Mouse (Mus musculus) gastrocnemius, adult 2 months (tissue): Measurements from ENCODE around the gene Mettl1. TPM values are rescaled to one million over a fixed set of nuclear protein-coding genes. Genes with fewer than 3 reads are reported as not detected.

Experiments
- DNase-seq: peaks from one replicate; pipeline ENCODE4 v3.0.0; 2022
- H3K27ac ChIP-seq: fragments of 200-600 bp; 2 replicates; pipeline ENCODE4 v1.8.1; 2022; ENCODE audit warnings: mild to moderate bottlenecking
- H3K4me3 ChIP-seq: fragments of 200-600 bp; 2 replicates; pipeline ENCODE4 v1.8.1; 2022; ENCODE audit warnings: mild to moderate bottlenecking, moderate library complexity
- CTCF ChIP-seq: fragments of 200-600 bp; IDR thresholded peaks from 2 replicates; pipeline ENCODE4 v1.8.1; 2022; ENCODE audit warnings: antibody characterized with exemption, mild to moderate bottlenecking, moderate library complexity
- intact Hi-C: fragments of 180-260 bp; cut with DNase I; formaldehyde crosslinking; loops from one replicate; pipeline ENCODE4 v1.15.1; 2025
- total RNA-seq, 2 experiments: library from RNA; stranded (reverse); gene quantifications; 2 replicates each; pipeline ENCODE4 v1.2.3; 2021

Mettl1 gene
- total RNA-seq, 2 experiments from 2014 or later: 9.5 to 10.5 TPM

- TF ChIP-seq CTCF: no peak
- no peak overlapping the region for H3K4me3 ChIP-seq
- no peak overlapping the region for H3K27ac ChIP-seq
- intact Hi-C loops: loop anchor here (10.0 kb wide), 1 partner anchor 601 kb away; no protein-coding TSS in a partner anchor
- no peak for DNase-seq
Observed at GRCm38 (mm10) chr10:127073981-127074380, 32.8 kb downstream of the Mettl1 start.

GRCm38 (mm10) chr10:127075080-127075479 lies 33.9 kb downstream of the Mettl1 start, which contains the start of gene Agap2:
TSS of gene Agap2 (plus strand) at chr10:127075284.
- DNase-seq: no peak
- intact Hi-C loops: loop anchor here (10.0 kb wide), 1 partner anchor 600 kb away; no protein-coding TSS in a partner anchor

GRCm38 (mm10) chr10:127075651-127076050 lies 34.4 kb downstream of the Mettl1 start:
- intact Hi-C loops: loop anchor here (10.0 kb wide), 1 partner anchor 599 kb away; no protein-coding TSS in a partner anchor
- no peak for TF ChIP-seq CTCF
- Histone ChIP-seq H3K27ac (no peak overlapping the region), H3K4me3 (no peak overlapping the region)
- DNase-seq: peak; percentile 10

More at GRCm38 (mm10) chr10:127075080-127075479, 33.9 kb downstream of the Mettl1 start, which contains the start of gene Agap2:
- Histone ChIP-seq H3K27ac (no peak within 1 kb of the TSS), H3K4me3 (no peak within 1 kb of the TSS)
- TF ChIP-seq CTCF: no peak

GRCm38 (mm10) chr10:127076082-127076481 lies 34.9 kb downstream of the Mettl1 start:
- peak; percentile 15 for DNase-seq
- TF ChIP-seq CTCF: no peak
- intact Hi-C loops: loop anchor here (10.0 kb wide), 1 partner anchor 599 kb away; no protein-coding TSS in a partner anchor
- Histone ChIP-seq H3K27ac (no peak overlapping the region), H3K4me3 (no peak overlapping the region)

GRCm38 (mm10) chr10:127077515-127077914 lies 36.3 kb downstream of the Mettl1 start:
- no peak overlapping the region for H3K27ac ChIP-seq
- TF ChIP-seq CTCF: no peak
- intact Hi-C loops: loop anchor here (10.0 kb wide), 1 partner anchor 597 kb away; no protein-coding TSS in a partner anchor
- no peak for DNase-seq
- H3K4me3 ChIP-seq: no peak overlapping the region

- DNase-seq: no peak
- peak overlapping the region; percentile 41; the same call in 1 of the 2 replicates for H3K27ac ChIP-seq
- peak overlapping the region; percentile 71 for H3K4me3 ChIP-seq
- intact Hi-C loops: loop anchor here (10.0 kb wide), 1 partner anchor 597 kb away; no protein-coding TSS in a partner anchor
- TF ChIP-seq CTCF: no peak
Observed at GRCm38 (mm10) chr10:127078001-127078676, 36.9 kb downstream of the Mettl1 start.

- intact Hi-C loops: loop anchor here (10.0 kb wide), 1 partner anchor 596 kb away; no protein-coding TSS in a partner anchor
- no peak for DNase-seq
- no peak for TF ChIP-seq CTCF
- Histone ChIP-seq H3K27ac (peak overlapping the region; percentile 58), H3K4me3 (peak overlapping the region; percentile 71)
Observed at GRCm38 (mm10) chr10:127078677-127079575, 37.7 kb downstream of the Mettl1 start.

GRCm38 (mm10) chr10:127079665-127080391 lies 38.6 kb downstream of the Mettl1 start:
- DNase-seq: no peak
- TF ChIP-seq CTCF: peak; percentile 46
- intact Hi-C loops: loop anchor here (10.0 kb wide), 1 partner anchor 595 kb away; no protein-coding TSS in a partner anchor
- H3K4me3 ChIP-seq: peak overlapping the region; percentile 71
- peak overlapping the region; percentile 58 for H3K27ac ChIP-seq

GRCm38 (mm10) chr10:127080901-127081780 lies 39.9 kb downstream of the Mettl1 start:
- intact Hi-C loops: no loop called here
- peak overlapping the region; percentile 71 for H3K4me3 ChIP-seq
- H3K27ac ChIP-seq: peak overlapping the region; percentile 58
- peak; percentile 65 for DNase-seq
- TF ChIP-seq CTCF: no peak

GRCm38 (mm10) chr10:127081996-127082620 lies 40.9 kb downstream of the Mettl1 start:
- intact Hi-C loops: no loop called here
- no peak for TF ChIP-seq CTCF
- H3K4me3 ChIP-seq: peak overlapping the region; percentile 71
- peak; percentile 32 for DNase-seq
- peak overlapping the region; percentile 58 for H3K27ac ChIP-seq
